Mouse (Mus musculus) forebrain, embryonic 14.5 days (tissue): ENCODE results near the gene Sgtb. TPM values are rescaled to one million over a fixed set of nuclear protein-coding genes. Genes with fewer than 3 reads are reported as not detected.

Source experiments
- ATAC-seq: fragments of 200-750 bp; cut with Nextera tagmentation; 2 replicates; pipeline ENCODE4 v1.8.0; 2017; ENCODE audit warnings: mild to moderate bottlenecking, moderate library complexity
- DNase-seq: peaks from one replicate; pipeline ENCODE4 v3.0.0-alpha.2; 2015; ENCODE audit warnings: low spot score
- H3K27ac ChIP-seq: fragments of 300-500 bp; sonication (generic); 2 replicates; pipeline ENCODE4 v1.5.1; 2014; ENCODE audit warnings: low read depth, mild to moderate bottlenecking, control low read depth, low read length, moderate library complexity
- H3K27me3 ChIP-seq: fragments of 300-500 bp; sonication (generic); replicated peaks from 2 replicates; pipeline ENCODE4 v1.6.1; 2014; ENCODE audit warnings: low read length, control low read depth, mixed read lengths; ENCODE audit not compliant: control insufficient read depth, insufficient read depth
- H3K36me3 ChIP-seq: fragments of 300-500 bp; sonication (generic); 2 replicates; pipeline ENCODE4 v1.6.1; 2014; ENCODE audit warnings: low read length, control low read depth; ENCODE audit not compliant: control insufficient read depth, insufficient read depth
- H3K4me1 ChIP-seq: fragments of 300-500 bp; sonication (generic); 2 replicates; pipeline ENCODE4 v1.6.1; 2014; ENCODE audit warnings: antibody characterized with exemption, low read length, control low read depth; ENCODE audit not compliant: control insufficient read depth, insufficient read depth
- H3K4me2 ChIP-seq: fragments of 300-500 bp; sonication (generic); 2 replicates; pipeline ENCODE4 v1.6.1; 2014; ENCODE audit warnings: mild to moderate bottlenecking, control low read depth, low read length
- H3K4me3 ChIP-seq: fragments of 300-500 bp; sonication (generic); 2 replicates; pipeline ENCODE4 v1.5.1; 2014; ENCODE audit warnings: low read depth, low read length, control low read depth
- H3K9ac ChIP-seq: fragments of 300-500 bp; sonication (generic); 2 replicates; pipeline ENCODE4 v1.6.1; 2014; ENCODE audit warnings: mild to moderate bottlenecking, low read length, control low read depth, moderate library complexity
- H3K9me3 ChIP-seq: fragments of 300-500 bp; sonication (generic); replicated peaks from 2 replicates; pipeline ENCODE4 v1.6.1; 2016; ENCODE audit warnings: low read length, control low read depth, mixed read lengths; ENCODE audit not compliant: control insufficient read depth
- WGBS: fragments of 180-500 bp; shearing (Covaris S2); extraction: QIAGEN DNeasy Blood & Tissue Kit; methylation state at CpG from one replicate; pipeline ENCODE4 v1.1.7; 2014; 5-methylcytosine and 5-hydroxymethylcytosine counted together
- polyA plus RNA-seq: library from polyadenylated mRNA; unstranded; fragments of >200 nt; fragmentation: Nextera tagmentation; extraction: Ambion mirVana; gene quantifications from 2 replicates; pipeline ENCODE4 v1.2.1, GENCODE M21; 2014

Sgtb gene
- polyA plus RNA-seq, 1 experiment from 2014 or later: 29.4 TPM

- no peak overlapping the region for H3K4me2 ChIP-seq
- H3K27me3 ChIP-seq: no peaks in the 10 kb centered on the region
- WGBS: 96% methylated on average over 8 of the region's 8 CpGs
- H3K4me1 ChIP-seq: no peaks in the 10 kb centered on the region
- H3K27ac ChIP-seq: no peak overlapping the region
- ATAC-seq: no peak
- DNase-seq: no peak
- no peak overlapping the region for H3K4me3 ChIP-seq
- H3K9me3 ChIP-seq: no peaks in the 10 kb centered on the region
- no peak overlapping the region for H3K9ac ChIP-seq
- H3K36me3 ChIP-seq: peaks cover 12% of the 10 kb centered on the region
Observed at GRCm38 (mm10) chr13:104074230-104074629, 35.3 kb upstream of the Sgtb start.

GRCm38 (mm10) chr13:104074731-104075130, 34.8 kb upstream of the Sgtb start:
- WGBS: 84% methylated on average over 10 of the region's 10 CpGs

GRCm38 (mm10) chr13:104076993-104077392, 32.5 kb upstream of the Sgtb start:
- no peaks in the 10 kb centered on the region for H3K9me3 ChIP-seq
- WGBS: 81% methylated on average over 6 of the region's 6 CpGs
- no peak for ATAC-seq
- DNase-seq: no peak
- H3K27ac ChIP-seq: no peak overlapping the region
- H3K9ac ChIP-seq: no peak overlapping the region
- H3K36me3 ChIP-seq: peaks cover 7% of the 10 kb centered on the region
- H3K4me2 ChIP-seq: no peak overlapping the region
- H3K4me1 ChIP-seq: no peaks in the 10 kb centered on the region
- no peaks in the 10 kb centered on the region for H3K27me3 ChIP-seq
- no peak overlapping the region for H3K4me3 ChIP-seq

More at GRCm38 (mm10) chr13:104074731-104075130, 34.8 kb upstream of the Sgtb start:
- no peak for ATAC-seq
- no peak overlapping the region for H3K4me2 ChIP-seq
- peaks cover 12% of the 10 kb centered on the region for H3K36me3 ChIP-seq
- DNase-seq: no peak
- H3K9me3 ChIP-seq: no peaks in the 10 kb centered on the region
- H3K4me3 ChIP-seq: no peak overlapping the region
- H3K4me1 ChIP-seq: no peaks in the 10 kb centered on the region
- H3K9ac ChIP-seq: no peak overlapping the region
- no peak overlapping the region for H3K27ac ChIP-seq
- no peaks in the 10 kb centered on the region for H3K27me3 ChIP-seq

- Histone ChIP-seq H3K9me3 (no peaks in the 10 kb centered on the region), H3K27ac (no peak overlapping the region), H3K4me1 (no peaks in the 10 kb centered on the region), H3K4me3 (no peak overlapping the region), H3K36me3 (no peaks in the 10 kb centered on the region), H3K27me3 (no peaks in the 10 kb centered on the region), H3K4me2 (no peak overlapping the region), H3K9ac (no peak overlapping the region)
- 94% methylated on average over 7 of the region's 7 CpGs for WGBS
- no peak for ATAC-seq
- no peak for DNase-seq
Observed at GRCm38 (mm10) chr13:104082504-104082903, 27.0 kb upstream of the Sgtb start.

GRCm38 (mm10) chr13:104084600-104084999, 24.9 kb upstream of the Sgtb start:
- Histone ChIP-seq H3K9ac (no peak overlapping the region), H3K4me1 (no peaks in the 10 kb centered on the region), H3K27ac (no peak overlapping the region), H3K4me3 (no peak overlapping the region), H3K27me3 (no peaks in the 10 kb centered on the region), H3K4me2 (no peak overlapping the region), H3K36me3 (no peaks in the 10 kb centered on the region), H3K9me3 (no peaks in the 10 kb centered on the region)
- DNase-seq (no peak), ATAC-seq (no peak)
- 83% methylated on average over 2 of the region's 2 CpGs for WGBS

GRCm38 (mm10) chr13:104089387-104089786, 20.2 kb upstream of the Sgtb start:
- Histone ChIP-seq H3K27me3 (no peaks in the 10 kb centered on the region), H3K27ac (no peak overlapping the region), H3K4me3 (no peak overlapping the region), H3K4me2 (no peak overlapping the region), H3K4me1 (no peaks in the 10 kb centered on the region), H3K9me3 (no peaks in the 10 kb centered on the region), H3K36me3 (no peaks in the 10 kb centered on the region), H3K9ac (no peak overlapping the region)
- DNase-seq (peak; percentile 64), ATAC-seq (peak; percentile 82)
- WGBS: 10% methylated on average over 1 of the region's 1 CpGs

- Histone ChIP-seq H3K9ac (no peak overlapping the region), H3K27me3 (no peaks in the 10 kb centered on the region), H3K4me1 (no peaks in the 10 kb centered on the region), H3K4me2 (no peak overlapping the region), H3K9me3 (no peaks in the 10 kb centered on the region), H3K4me3 (no peak overlapping the region), H3K36me3 (no peaks in the 10 kb centered on the region), H3K27ac (no peak overlapping the region)
- 18% methylated on average over 1 of the region's 1 CpGs for WGBS
- no peak for DNase-seq
- no peak for ATAC-seq
Observed at GRCm38 (mm10) chr13:104091734-104092133, 17.8 kb upstream of the Sgtb start.

- 87% methylated on average over 11 of the region's 11 CpGs for WGBS
Observed at GRCm38 (mm10) chr13:104094531-104095385, 14.8 kb upstream of the Sgtb start.

GRCm38 (mm10) chr13:104095955-104096354, 13.6 kb upstream of the Sgtb start:
- no peaks in the 10 kb centered on the region for H3K9me3 ChIP-seq
- H3K4me1 ChIP-seq: no peaks in the 10 kb centered on the region
- H3K27me3 ChIP-seq: no peaks in the 10 kb centered on the region
- WGBS: 63% methylated on average over 7 of the region's 7 CpGs
- H3K36me3 ChIP-seq: no peaks in the 10 kb centered on the region
- no peak overlapping the region for H3K27ac ChIP-seq
- no peak for DNase-seq
- no peak overlapping the region for H3K4me3 ChIP-seq
- H3K9ac ChIP-seq: no peak overlapping the region
- H3K4me2 ChIP-seq: no peak overlapping the region
- no peak for ATAC-seq

More at GRCm38 (mm10) chr13:104094531-104095385, 14.8 kb upstream of the Sgtb start:
- H3K36me3 ChIP-seq: no peaks in the 10 kb centered on the region
- DNase-seq (no peak), ATAC-seq (no peak)
- H3K27ac ChIP-seq: no peak overlapping the region
- H3K9me3 ChIP-seq: no peaks in the 10 kb centered on the region
- no peaks in the 10 kb centered on the region for H3K4me1 ChIP-seq
- no peak overlapping the region for H3K4me3 ChIP-seq
- H3K4me2 ChIP-seq: no peak overlapping the region
- no peaks in the 10 kb centered on the region for H3K27me3 ChIP-seq
- no peak overlapping the region for H3K9ac ChIP-seq
